Mouse (Mus musculus) lung, embryonic 15.5 days (tissue): Measurements from ENCODE around the gene Rnf5. TPM values are rescaled to one million over a fixed set of nuclear protein-coding genes. Genes with fewer than 3 reads are reported as not detected.
A peak's percentile ranks its signal among the peaks of the same experiment; 100 is the strongest.

Source experiments
- ATAC-seq: fragments of 200-750 bp; cut with Nextera tagmentation; 2 replicates; pipeline ENCODE4 v1.8.0; 2017; ENCODE audit warnings: moderate number of reproducible peaks, borderline replicate concordance; ENCODE audit not compliant: low FRiP score, low TSS enrichment; ENCODE audit errors: extremely low read depth
- H3K27ac ChIP-seq: fragments of 300-500 bp; sonication (generic); 2 replicates; pipeline ENCODE4 v1.5.1; 2015; ENCODE audit warnings: moderate library complexity, mild to moderate bottlenecking, inconsistent platforms
- H3K27me3 ChIP-seq: fragments of 300-500 bp; sonication (generic); 2 replicates; pipeline ENCODE4 v1.6.1; 2015; ENCODE audit warnings: inconsistent platforms
- H3K36me3 ChIP-seq: fragments of 300-500 bp; sonication (generic); 2 replicates; pipeline ENCODE4 v1.6.1; 2015; ENCODE audit warnings: inconsistent platforms
- H3K4me1 ChIP-seq: fragments of 300-500 bp; sonication (generic); 2 replicates; pipeline ENCODE4 v1.6.1; 2015; ENCODE audit warnings: inconsistent platforms
- H3K4me2 ChIP-seq: fragments of 300-500 bp; sonication (generic); 2 replicates; pipeline ENCODE4 v1.6.1; 2015; ENCODE audit warnings: inconsistent platforms, mild to moderate bottlenecking, moderate library complexity
- H3K4me3 ChIP-seq: fragments of 300-500 bp; sonication (generic); 2 replicates; pipeline ENCODE4 v1.5.1; 2015; ENCODE audit warnings: mild to moderate bottlenecking, inconsistent platforms
- H3K9ac ChIP-seq: fragments of 300-500 bp; sonication (generic); 2 replicates; pipeline ENCODE4 v1.6.1; 2015; ENCODE audit warnings: inconsistent platforms
- H3K9me3 ChIP-seq: fragments of 300-500 bp; sonication (generic); 2 replicates; pipeline ENCODE4 v1.6.1; 2016; ENCODE audit warnings: inconsistent platforms
- WGBS: fragments of 180-500 bp; shearing (Covaris S2); methylation state at CpG from one replicate; pipeline ENCODE4 v1.1.7; 2015; 5-methylcytosine and 5-hydroxymethylcytosine counted together
- polyA plus RNA-seq: library from polyadenylated mRNA; unstranded; fragments of >200 nt; fragmentation: Nextera tagmentation; extraction: Ambion mirVana; gene quantifications from 2 replicates; pipeline ENCODE4 v1.2.1, GENCODE M21; 2015

The Rnf5 gene
- polyA plus RNA-seq, 1 experiment from 2014 or later: 122 TPM

DNA sequence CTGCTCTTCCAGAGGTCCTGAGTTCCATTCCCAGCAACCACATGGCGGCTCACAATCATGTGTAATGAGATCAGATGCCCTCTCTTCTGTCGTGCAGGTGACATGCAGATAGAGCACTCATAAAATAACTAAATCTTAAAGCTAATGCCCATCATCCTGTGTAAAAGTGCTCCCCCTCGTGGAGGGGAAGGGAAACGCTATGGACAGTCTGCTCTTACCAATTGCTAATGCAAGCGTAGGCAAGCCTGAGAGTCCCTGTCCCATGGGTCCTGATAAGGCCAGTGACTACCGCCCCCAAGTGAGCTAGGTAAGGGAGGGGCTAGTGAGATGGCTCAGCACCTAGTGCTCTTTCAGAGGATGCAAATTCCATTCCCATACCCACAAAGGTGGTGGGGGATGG, 15.5 kb upstream of the Rnf5 start:
- Histone ChIP-seq H3K4me3 (no peak overlapping the region), H3K4me1 (no peaks in the 10 kb centered on the region), H3K27ac (no peak overlapping the region), H3K9ac (no peak overlapping the region), H3K36me3 (peaks cover 18% of the 10 kb centered on the region), H3K4me2 (no peak overlapping the region), H3K27me3 (no peaks in the 10 kb centered on the region), H3K9me3 (no peaks in the 10 kb centered on the region)
- no peak for ATAC-seq
- 15% methylated on average over 6 of the region's 6 CpGs for WGBS

DNA sequence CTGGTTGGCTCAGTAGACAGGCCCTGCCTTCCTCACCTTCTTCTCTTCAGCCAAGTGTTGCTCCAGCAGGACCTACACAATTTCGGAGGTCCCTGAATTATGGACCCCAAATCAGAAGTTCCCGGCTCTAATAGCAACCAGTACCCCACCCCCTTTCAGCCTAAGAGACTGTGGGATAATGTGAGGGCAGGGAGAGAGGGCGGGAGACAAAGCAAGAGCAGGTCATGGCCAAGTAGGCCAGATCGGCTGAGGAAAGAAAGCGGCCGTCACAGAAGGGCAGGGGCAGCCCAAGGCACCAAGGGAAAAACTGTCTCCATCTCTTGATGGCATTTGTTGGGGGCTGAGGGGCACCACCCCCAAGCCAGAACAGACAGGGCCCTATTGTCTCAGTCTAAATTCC, 12.4 kb upstream of the Rnf5 start, which contains the start of gene Egfl8:
Gene Egfl8 (minus strand): TSS at position 101 of the 400 bp plus-strand sequence.
- 70% methylated on average over 6 of the region's 6 CpGs for WGBS
- peaks cover 31% of the 10 kb centered on the region for H3K36me3 ChIP-seq
- no peak within 1 kb of the TSS for H3K9ac ChIP-seq
- H3K9me3 ChIP-seq: no peaks in the 10 kb centered on the region
- peak within 1 kb of the TSS; percentile 8; the same call in 1 of the 2 replicates for H3K27ac ChIP-seq
- no peak for ATAC-seq
- H3K27me3 ChIP-seq: no peaks in the 10 kb centered on the region
- no peak within 1 kb of the TSS for H3K4me3 ChIP-seq
- no peaks in the 10 kb centered on the region for H3K4me1 ChIP-seq
- no peak within 1 kb of the TSS for H3K4me2 ChIP-seq

DNA sequence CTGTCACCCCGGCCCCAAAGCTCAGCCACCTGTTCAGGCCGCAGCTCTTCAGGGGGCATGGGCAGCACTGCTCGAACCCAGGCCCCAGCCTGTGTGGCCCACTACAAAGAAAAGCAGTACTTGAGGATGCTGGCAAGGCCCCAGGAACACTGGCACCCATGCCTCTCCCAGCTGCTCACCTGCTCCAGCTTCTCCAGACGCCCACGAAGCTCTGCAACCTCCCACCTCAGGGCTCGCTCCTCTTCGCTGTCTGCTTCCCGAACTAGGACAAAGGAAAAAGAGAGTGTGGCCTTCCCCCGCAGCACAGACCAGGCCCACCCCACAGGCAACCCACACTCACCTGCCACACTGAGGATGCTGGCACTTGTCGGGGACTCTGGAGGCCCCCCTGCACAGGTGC, 10.3 kb upstream of the Rnf5 start:
- no peaks in the 10 kb centered on the region for H3K27me3 ChIP-seq
- no peaks in the 10 kb centered on the region for H3K9me3 ChIP-seq
- WGBS: 85% methylated on average over 10 of the region's 10 CpGs
- H3K4me3 ChIP-seq: no peak overlapping the region
- no peak overlapping the region for H3K9ac ChIP-seq
- H3K4me2 ChIP-seq: no peak overlapping the region
- H3K36me3 ChIP-seq: peaks cover 37% of the 10 kb centered on the region
- H3K27ac ChIP-seq: no peak overlapping the region
- ATAC-seq: no peak
- H3K4me1 ChIP-seq: no peaks in the 10 kb centered on the region

DNA sequence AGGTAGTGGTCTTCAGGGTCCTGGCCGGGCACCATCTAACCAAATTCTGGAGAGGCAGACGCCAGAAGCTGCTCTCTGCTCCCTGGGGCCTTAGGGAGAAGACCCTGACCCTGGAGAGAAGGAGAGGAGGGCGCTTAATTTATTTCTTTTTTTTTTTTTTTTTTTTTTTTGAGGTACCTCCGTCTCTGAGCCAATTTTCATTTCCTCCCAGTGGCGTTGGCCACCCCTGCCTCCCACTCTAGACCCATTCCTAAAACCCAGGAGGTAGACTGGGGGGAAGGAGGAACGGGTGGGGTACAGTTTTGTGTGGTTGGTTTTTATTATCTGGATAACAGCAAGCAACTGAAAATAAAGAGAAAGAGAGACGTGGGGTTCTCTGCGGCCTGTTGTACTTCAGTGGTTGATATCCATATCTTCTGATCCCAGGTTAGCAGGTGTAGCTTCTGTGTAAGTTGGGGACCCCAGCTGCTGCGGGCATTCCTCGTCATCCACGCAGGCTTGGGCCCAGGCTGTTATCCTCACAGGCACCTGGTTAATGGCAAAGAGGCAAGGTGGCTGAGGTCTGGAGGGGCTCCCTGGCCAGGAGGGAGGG, 9.7 kb upstream of the Rnf5 start:
- no peaks in the 10 kb centered on the region for H3K9me3 ChIP-seq
- H3K27ac ChIP-seq: no peak overlapping the region
- peaks cover 37% of the 10 kb centered on the region for H3K36me3 ChIP-seq
- no peaks in the 10 kb centered on the region for H3K27me3 ChIP-seq
- no peak for ATAC-seq
- H3K4me3 ChIP-seq: no peak overlapping the region
- no peaks in the 10 kb centered on the region for H3K4me1 ChIP-seq
- H3K9ac ChIP-seq: no peak overlapping the region
- WGBS: 81% methylated on average over 11 of the region's 11 CpGs
- no peak overlapping the region for H3K4me2 ChIP-seq

DNA sequence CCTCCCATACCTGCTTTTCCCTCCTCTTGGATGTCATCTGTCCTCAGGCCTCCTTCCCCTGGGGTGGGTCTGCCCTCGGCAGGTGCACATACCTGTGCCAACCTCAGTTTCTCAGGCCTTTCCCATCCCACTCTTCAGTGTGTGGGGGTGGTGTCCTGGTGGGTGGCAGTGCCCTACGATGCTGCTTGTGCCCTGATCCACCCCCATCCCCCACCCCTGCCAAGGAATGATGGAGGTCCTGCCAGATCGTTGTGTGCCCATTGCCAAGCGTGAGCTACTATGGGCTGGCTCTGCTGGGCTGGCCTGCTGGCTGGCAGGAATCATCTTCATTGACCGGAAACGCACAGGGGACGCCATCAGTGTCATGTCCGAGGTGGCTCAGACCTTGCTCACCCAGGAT, 7.6 kb upstream of the Rnf5 start:
- Histone ChIP-seq H3K27me3 (no peaks in the 10 kb centered on the region), H3K9ac (no peak overlapping the region), H3K4me2 (no peak overlapping the region), H3K4me3 (no peak overlapping the region), H3K36me3 (peaks cover 37% of the 10 kb centered on the region), H3K4me1 (peaks cover 14% of the 10 kb centered on the region), H3K27ac (no peak overlapping the region), H3K9me3 (no peaks in the 10 kb centered on the region)
- ATAC-seq: no peak
- 89% methylated on average over 8 of the region's 8 CpGs for WGBS

DNA sequence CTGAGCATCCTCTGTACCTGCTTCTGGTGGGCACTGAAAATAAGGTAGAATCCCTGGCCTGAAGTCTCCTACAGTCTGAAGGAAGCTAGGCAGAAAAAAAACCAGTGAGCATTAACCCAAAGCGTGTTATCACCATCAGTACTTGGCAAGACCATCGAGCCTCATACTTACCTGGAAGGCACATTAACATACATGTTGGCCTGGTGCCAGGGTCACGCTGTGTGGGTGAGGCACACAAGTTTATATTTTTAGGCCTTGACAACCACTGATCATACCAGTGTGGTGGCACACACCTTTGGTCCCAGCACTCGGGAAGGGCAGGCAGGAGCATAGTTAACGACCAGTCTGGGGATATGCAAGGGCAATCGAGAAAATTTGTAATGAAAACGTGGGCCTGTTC, 4.5 kb upstream of the Rnf5 start:
- ATAC-seq: no peak
- Histone ChIP-seq H3K4me3 (no peak overlapping the region), H3K4me1 (peaks cover 24% of the 10 kb centered on the region), H3K9me3 (no peaks in the 10 kb centered on the region), H3K36me3 (peaks cover 27% of the 10 kb centered on the region), H3K27me3 (no peaks in the 10 kb centered on the region), H3K4me2 (no peak overlapping the region), H3K9ac (0 out of 2 replicates have a peak overlapping the region, but pooled peaks have one; percentile 21), H3K27ac (no peak overlapping the region)
- 75% methylated on average over 7 of the region's 7 CpGs for WGBS

DNA sequence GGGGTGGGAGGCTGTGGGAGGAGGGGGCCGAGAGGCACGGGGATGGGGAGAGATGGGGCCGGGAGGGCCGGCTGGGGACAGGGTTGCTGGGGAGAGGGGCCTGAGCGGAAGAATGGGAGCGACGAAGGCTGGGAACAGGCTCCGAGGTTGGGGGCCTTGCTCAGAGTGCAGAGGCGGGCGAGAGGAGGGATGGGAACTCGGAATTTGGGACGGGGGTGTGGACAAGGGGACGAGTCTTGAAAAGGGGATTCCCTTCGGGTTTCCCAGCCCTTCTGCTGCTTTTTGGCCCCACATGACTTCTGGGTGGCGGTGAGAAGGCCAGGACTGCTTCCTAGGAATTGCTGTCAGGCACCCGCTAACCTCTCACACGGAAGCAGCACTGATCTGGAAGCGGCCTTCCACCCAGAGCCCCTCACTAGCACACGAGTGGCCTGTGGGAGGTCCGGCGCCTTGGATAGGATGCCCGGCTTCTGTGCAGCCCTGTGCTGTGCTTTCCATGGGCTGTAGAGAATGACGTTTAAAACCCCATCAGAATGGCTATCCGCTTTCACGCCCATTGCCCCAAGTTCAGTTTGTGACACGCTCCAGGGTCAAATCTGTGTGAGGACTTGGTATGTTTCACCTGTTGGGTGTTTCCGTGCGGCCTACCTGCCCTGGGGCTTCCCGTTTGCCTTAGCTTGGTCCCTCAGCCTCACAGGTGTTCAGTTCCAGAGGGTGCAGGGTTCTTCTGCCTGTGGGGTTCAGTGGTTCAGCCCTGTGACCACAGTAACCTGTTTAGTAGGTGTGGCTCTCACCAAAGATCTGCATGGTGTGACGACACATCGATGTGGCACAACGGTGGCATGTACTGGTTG, 2.9 kb upstream of the Rnf5 start:
- peak overlapping the region; percentile 95 for H3K4me3 ChIP-seq
- no peak for ATAC-seq
- H3K9ac ChIP-seq: peak overlapping the region; percentile 92
- peaks cover 14% of the 10 kb centered on the region for H3K36me3 ChIP-seq
- peak overlapping the region; percentile 90 for H3K27ac ChIP-seq
- H3K4me2 ChIP-seq: peak overlapping the region; percentile 95
- WGBS: 10% methylated on average over 32 of the region's 32 CpGs
- H3K9me3 ChIP-seq: no peaks in the 10 kb centered on the region
- H3K27me3 ChIP-seq: no peaks in the 10 kb centered on the region
- H3K4me1 ChIP-seq: peaks cover 34% of the 10 kb centered on the region

DNA sequence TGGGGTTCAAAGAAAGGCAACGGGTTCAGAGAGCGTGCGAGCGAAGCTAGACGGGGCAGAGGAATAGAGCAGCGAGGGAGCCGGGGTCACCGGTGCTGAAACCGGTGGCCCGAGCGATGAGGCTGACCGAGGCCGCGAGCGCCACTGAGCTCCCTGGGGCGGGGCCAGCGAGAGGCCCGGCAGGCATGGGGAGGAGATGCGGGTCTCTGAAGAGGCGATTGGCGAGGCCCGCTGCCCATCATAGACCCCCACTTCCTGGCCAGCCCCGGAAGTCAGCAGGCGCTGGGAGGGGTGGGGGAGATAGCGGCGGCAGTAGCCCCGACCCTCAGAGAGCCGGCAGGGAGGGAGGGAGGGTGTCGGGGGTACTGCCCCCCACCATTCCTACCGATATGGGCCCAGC, 2.1 kb upstream of the Rnf5 start:
- peak; percentile 41 for ATAC-seq

DNA sequence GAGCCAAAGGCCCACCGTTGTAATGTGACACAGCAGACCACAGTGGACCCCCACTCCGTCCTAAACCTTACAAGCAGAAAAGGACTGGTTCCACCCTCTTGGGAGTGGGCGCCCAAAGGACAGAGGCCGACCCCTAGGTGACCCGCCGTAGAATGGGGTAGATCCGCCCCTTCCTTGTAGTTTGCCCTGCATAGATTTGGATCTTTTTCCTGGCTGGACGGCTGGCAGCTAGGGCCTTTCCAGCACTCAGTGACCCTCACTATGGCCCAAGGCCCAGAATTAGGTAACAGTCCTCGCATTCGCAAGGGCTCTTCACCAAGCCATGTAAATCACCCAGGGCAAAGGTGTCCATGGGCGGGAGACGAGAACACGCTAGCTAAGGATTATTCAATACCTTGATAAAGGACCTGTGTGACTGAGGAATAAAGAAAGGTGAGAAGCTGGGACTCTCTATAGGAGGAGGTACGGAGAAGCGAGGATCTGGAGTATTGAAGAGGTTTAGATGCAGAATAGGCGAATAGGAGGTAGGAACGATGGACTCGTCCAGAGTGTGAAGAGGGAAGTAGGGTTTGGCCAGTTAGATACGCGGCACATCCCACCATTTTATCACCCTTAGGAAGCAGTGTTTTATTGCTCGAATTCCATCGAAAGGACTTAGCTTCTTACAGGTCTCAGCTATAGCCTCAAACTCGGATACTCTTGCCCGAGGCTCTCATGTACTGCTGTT, 1.2 kb upstream of the Rnf5 start:
- H3K9me3 ChIP-seq: no peaks in the 10 kb centered on the region
- peak overlapping the region; percentile 95 for H3K4me2 ChIP-seq
- H3K27ac ChIP-seq: peak overlapping the region; percentile 90
- peak overlapping the region; percentile 95 for H3K4me3 ChIP-seq
- no peak for ATAC-seq
- WGBS: 15% methylated on average over 24 of the region's 24 CpGs
- H3K9ac ChIP-seq: peak overlapping the region; percentile 92
- peaks cover 16% of the 10 kb centered on the region for H3K36me3 ChIP-seq
- H3K27me3 ChIP-seq: no peaks in the 10 kb centered on the region
- H3K4me1 ChIP-seq: peaks cover 36% of the 10 kb centered on the region

More for the DNA sequence above, 2.1 kb upstream of the Rnf5 start:
- Histone ChIP-seq H3K9me3 (no peaks in the 10 kb centered on the region), H3K4me2 (peak overlapping the region; percentile 95), H3K27me3 (no peaks in the 10 kb centered on the region), H3K27ac (peak overlapping the region; percentile 90), H3K36me3 (peaks cover 13% of the 10 kb centered on the region), H3K4me1 (peaks cover 34% of the 10 kb centered on the region), H3K9ac (peak overlapping the region; percentile 92), H3K4me3 (peak overlapping the region; percentile 95)
- under 1% methylated on average over 25 of the region's 30 CpGs for WGBS

DNA sequence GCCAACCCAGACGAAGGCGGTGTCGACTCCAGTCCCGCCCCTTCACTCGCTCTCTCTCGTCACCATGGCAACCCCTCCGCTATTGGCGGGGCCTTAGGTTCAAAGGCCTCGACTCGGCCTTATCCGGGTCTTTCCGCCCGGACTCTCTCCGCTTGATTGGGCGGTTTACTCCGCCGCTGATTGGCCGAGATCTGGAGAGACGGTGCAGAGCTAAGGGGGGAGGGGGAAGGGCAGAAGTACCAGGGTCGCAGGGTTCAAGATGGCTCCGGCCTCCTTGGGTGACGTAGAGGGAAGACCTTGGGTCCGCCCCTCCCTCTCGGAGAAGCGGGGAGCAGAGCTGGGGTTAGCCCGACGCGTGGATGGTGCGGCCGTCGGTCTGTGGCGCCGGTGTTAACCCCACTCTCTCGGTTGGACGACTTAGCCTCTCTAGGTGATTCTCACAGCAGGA, 595 bp upstream of the Rnf5 start, which contains the start of gene Agpat1:
Gene Agpat1 (plus strand): TSS at position 202 of the 448 bp plus-strand sequence.
- Histone ChIP-seq H3K36me3 (peaks cover 16% of the 10 kb centered on the region), H3K4me1 (peaks cover 42% of the 10 kb centered on the region), H3K27me3 (no peaks in the 10 kb centered on the region), H3K4me3 (peak within 1 kb of the TSS; percentile 95), H3K27ac (peak within 1 kb of the TSS; percentile 90), H3K4me2 (peak within 1 kb of the TSS; percentile 95), H3K9ac (peak within 1 kb of the TSS; percentile 92), H3K9me3 (no peaks in the 10 kb centered on the region)
- under 1% methylated on average over 28 of the region's 35 CpGs for WGBS
- peak; percentile 92 for ATAC-seq

DNA sequence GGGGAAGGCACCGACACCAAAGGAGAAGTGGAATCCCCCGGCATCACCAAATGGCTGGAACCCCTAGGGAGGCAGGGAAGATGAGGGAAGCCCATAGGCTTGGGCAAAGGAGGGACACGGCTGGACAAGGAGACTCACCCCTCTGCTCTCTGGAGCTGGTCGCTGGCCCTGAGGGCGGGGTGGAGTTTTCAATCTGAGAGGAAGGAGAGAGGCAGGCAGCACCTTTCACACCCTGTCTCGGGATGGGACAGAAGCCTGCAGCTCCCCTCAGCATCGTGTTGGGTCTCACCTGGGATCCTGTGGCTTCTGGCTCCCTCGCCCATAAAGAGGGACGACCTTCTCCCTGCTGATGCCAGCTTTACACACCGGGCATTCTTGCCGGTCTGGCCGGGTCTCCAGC, 1.7 kb downstream of the Rnf5 start:
- Histone ChIP-seq H3K36me3 (peaks cover 16% of the 10 kb centered on the region), H3K4me1 (peaks cover 53% of the 10 kb centered on the region), H3K9me3 (no peaks in the 10 kb centered on the region), H3K4me3 (0 out of 2 replicates have a peak overlapping the region, but pooled peaks have one; percentile 59), H3K9ac (0 out of 2 replicates have a peak overlapping the region, but pooled peaks have one; percentile 60), H3K4me2 (peak overlapping the region; percentile 86; the same call in 1 of the 2 replicates), H3K27me3 (no peaks in the 10 kb centered on the region), H3K27ac (no peak overlapping the region)
- no peak for ATAC-seq
- 79% methylated on average over 12 of the region's 12 CpGs for WGBS
